Mouse (Mus musculus) embryonic facial prominence, embryonic 12.5 days (tissue): ENCODE data around the gene Tapbp. TPM values are rescaled to one million over a fixed set of nuclear protein-coding genes. Genes with fewer than 3 reads are reported as not detected.

Experiments
- ATAC-seq: fragments of 200-750 bp; cut with Nextera tagmentation; 2 replicates; pipeline ENCODE4 v1.8.0; 2017; ENCODE audit not compliant: insufficient number of reproducible peaks, insufficient read depth, low FRiP score, low TSS enrichment
- H3K27ac ChIP-seq: fragments of 300-500 bp; sonication (generic); 2 replicates; pipeline ENCODE4 v1.5.1; 2016; ENCODE audit warnings: mild to moderate bottlenecking
- H3K27me3 ChIP-seq: fragments of 300-500 bp; sonication (generic); 2 replicates; pipeline ENCODE4 v1.6.1; 2016; ENCODE audit warnings: mild to moderate bottlenecking, moderate library complexity
- H3K36me3 ChIP-seq: fragments of 300-500 bp; sonication (generic); 2 replicates; pipeline ENCODE4 v1.6.1; 2016; ENCODE audit warnings: mild to moderate bottlenecking
- H3K4me1 ChIP-seq: fragments of 300-500 bp; sonication (generic); 2 replicates; pipeline ENCODE4 v1.6.1; 2016
- H3K4me2 ChIP-seq: fragments of 300-500 bp; sonication (generic); replicated peaks from 2 replicates; pipeline ENCODE4 v1.6.1; 2016; ENCODE audit warnings: mild to moderate bottlenecking, moderate library complexity
- H3K4me3 ChIP-seq: fragments of 300-500 bp; sonication (generic); 2 replicates; pipeline ENCODE4 v1.5.1; 2016; ENCODE audit warnings: mild to moderate bottlenecking
- H3K9ac ChIP-seq: fragments of 300-500 bp; sonication (generic); 2 replicates; pipeline ENCODE4 v1.6.1; 2016; ENCODE audit warnings: mild to moderate bottlenecking, moderate library complexity
- H3K9me3 ChIP-seq: fragments of 300-500 bp; sonication (generic); 2 replicates; pipeline ENCODE4 v1.6.1; 2016; ENCODE audit warnings: mild to moderate bottlenecking, moderate library complexity
- WGBS: fragments of 180-500 bp; shearing (Covaris S2); methylation state at CpG from one replicate; pipeline ENCODE4 v1.1.7; 2016; 5-methylcytosine and 5-hydroxymethylcytosine counted together
- polyA plus RNA-seq: library from polyadenylated mRNA; unstranded; fragments of >200 nt; fragmentation: Nextera tagmentation; extraction: Ambion mirVana; gene quantifications from 2 replicates; pipeline ENCODE4 v1.2.1, GENCODE M21; 2016

Tapbp gene
- polyA plus RNA-seq, 1 experiment from 2014 or later, result 25.0 TPM

GRCm38 (mm10) chr17:33908331-33909076, 7.2 kb upstream of the Tapbp start:
- peak; percentile 4; the same call in 1 of the 2 replicates for ATAC-seq
- under 1% methylated on average over 43 of the region's 44 CpGs for WGBS

GRCm38 (mm10) chr17:33909077-33909868, 6.4 kb upstream of the Tapbp start, which contains the start of gene Daxx:
Gene Daxx, plus strand, starts transcription at chr17:33909414.
- Histone ChIP-seq H3K27me3 (no peaks in the 10 kb centered on the region), H3K36me3 (peaks cover 32% of the 10 kb centered on the region), H3K4me3 (peak within 1 kb of the TSS; percentile 80), H3K27ac (peak within 1 kb of the TSS; percentile 88), H3K4me2 (peak within 1 kb of the TSS; percentile 98), H3K9ac (peak within 1 kb of the TSS; percentile 80), H3K4me1 (peaks cover 19% of the 10 kb centered on the region), H3K9me3 (no peaks in the 10 kb centered on the region)
- ATAC-seq, result peak; percentile 95
- under 1% methylated on average over 68 of the region's 68 CpGs for WGBS

More at GRCm38 (mm10) chr17:33908331-33909076, 7.2 kb upstream of the Tapbp start:
- H3K4me3 ChIP-seq, result peak overlapping the region; percentile 80
- H3K9ac ChIP-seq, result peak overlapping the region; percentile 76
- H3K27ac ChIP-seq, result peak overlapping the region; percentile 88
- H3K4me1 ChIP-seq, result peaks cover 16% of the 10 kb centered on the region
- H3K4me2 ChIP-seq, result peak overlapping the region; percentile 98
- peaks cover 24% of the 10 kb centered on the region for H3K36me3 ChIP-seq
- H3K9me3 ChIP-seq, result no peaks in the 10 kb centered on the region
- no peaks in the 10 kb centered on the region for H3K27me3 ChIP-seq

GRCm38 (mm10) chr17:33909869-33910250, 5.8 kb upstream of the Tapbp start:
- peak overlapping the region; percentile 80 for H3K4me3 ChIP-seq
- peaks cover 37% of the 10 kb centered on the region for H3K36me3 ChIP-seq
- peaks cover 23% of the 10 kb centered on the region for H3K4me1 ChIP-seq
- ATAC-seq, result no peak
- peak overlapping the region; percentile 98 for H3K4me2 ChIP-seq
- no peaks in the 10 kb centered on the region for H3K9me3 ChIP-seq
- peak overlapping the region; percentile 80 for H3K9ac ChIP-seq
- H3K27me3 ChIP-seq, result no peaks in the 10 kb centered on the region
- under 1% methylated on average over 14 of the region's 14 CpGs for WGBS
- peak overlapping the region; percentile 88 for H3K27ac ChIP-seq

- no peaks in the 10 kb centered on the region for H3K27me3 ChIP-seq
- peaks cover 41% of the 10 kb centered on the region for H3K36me3 ChIP-seq
- WGBS, result 42% methylated on average over 11 of the region's 11 CpGs
- no peaks in the 10 kb centered on the region for H3K9me3 ChIP-seq
- H3K4me3 ChIP-seq, result peak overlapping the region; percentile 80
- H3K4me2 ChIP-seq, result peak overlapping the region; percentile 98
- H3K9ac ChIP-seq, result peak overlapping the region; percentile 80
- peak overlapping the region; percentile 88 for H3K27ac ChIP-seq
- peaks cover 29% of the 10 kb centered on the region for H3K4me1 ChIP-seq
- ATAC-seq, result no peak
Observed at GRCm38 (mm10) chr17:33910346-33911051, 5.2 kb upstream of the Tapbp start.

- Histone ChIP-seq H3K4me3 (peak overlapping the region; percentile 13; the same call in 1 of the 2 replicates), H3K9ac (peak overlapping the region; percentile 11; the same call in 1 of the 2 replicates), H3K27ac (no peak overlapping the region), H3K27me3 (no peaks in the 10 kb centered on the region), H3K36me3 (peaks cover 41% of the 10 kb centered on the region), H3K4me2 (no peak overlapping the region), H3K4me1 (peaks cover 29% of the 10 kb centered on the region), H3K9me3 (no peaks in the 10 kb centered on the region)
- WGBS, result 93% methylated on average over 31 of the region's 31 CpGs
- ATAC-seq, result no peak
Observed at GRCm38 (mm10) chr17:33911052-33911812, 4.5 kb upstream of the Tapbp start.

GRCm38 (mm10) chr17:33911813-33912414, 3.8 kb upstream of the Tapbp start:
- Histone ChIP-seq H3K4me1 (peaks cover 32% of the 10 kb centered on the region), H3K36me3 (peaks cover 41% of the 10 kb centered on the region), H3K9me3 (no peaks in the 10 kb centered on the region), H3K27me3 (no peaks in the 10 kb centered on the region), H3K4me3 (no peak overlapping the region), H3K27ac (no peak overlapping the region), H3K4me2 (no peak overlapping the region), H3K9ac (peak overlapping the region; percentile 11; the same call in 1 of the 2 replicates)
- ATAC-seq, result no peak
- WGBS, result 88% methylated on average over 28 of the region's 28 CpGs

GRCm38 (mm10) chr17:33913264-33913663, 2.4 kb upstream of the Tapbp start:
- H3K27ac ChIP-seq, result no peak overlapping the region
- no peak overlapping the region for H3K4me2 ChIP-seq
- no peak overlapping the region for H3K9ac ChIP-seq
- no peak for ATAC-seq
- peaks cover 49% of the 10 kb centered on the region for H3K36me3 ChIP-seq
- no peaks in the 10 kb centered on the region for H3K9me3 ChIP-seq
- WGBS, result 95% methylated on average over 10 of the region's 10 CpGs
- peaks cover 27% of the 10 kb centered on the region for H3K4me1 ChIP-seq
- H3K4me3 ChIP-seq, result no peak overlapping the region
- no peaks in the 10 kb centered on the region for H3K27me3 ChIP-seq

- Histone ChIP-seq H3K9me3 (no peaks in the 10 kb centered on the region), H3K36me3 (peaks cover 49% of the 10 kb centered on the region), H3K27ac (no peak overlapping the region), H3K4me3 (no peak overlapping the region), H3K9ac (no peak overlapping the region), H3K4me2 (no peak overlapping the region), H3K27me3 (0 out of 2 replicates have a peak, but pooled peaks cover 2% of the 10 kb centered on the region), H3K4me1 (peaks cover 31% of the 10 kb centered on the region)
- 92% methylated on average over 8 of the region's 8 CpGs for WGBS
- no peak for ATAC-seq
Observed at GRCm38 (mm10) chr17:33913905-33914304, 1.8 kb upstream of the Tapbp start.

- Histone ChIP-seq H3K27ac (no peak overlapping the region), H3K4me3 (no peak overlapping the region), H3K4me2 (peak overlapping the region; percentile 54), H3K27me3 (0 out of 2 replicates have a peak, but pooled peaks cover 2% of the 10 kb centered on the region), H3K4me1 (peaks cover 40% of the 10 kb centered on the region), H3K9ac (no peak overlapping the region), H3K36me3 (peaks cover 49% of the 10 kb centered on the region), H3K9me3 (no peaks in the 10 kb centered on the region)
- no peak for ATAC-seq
- 75% methylated on average over 13 of the region's 13 CpGs for WGBS
Observed at GRCm38 (mm10) chr17:33914969-33915391, 719 bp upstream of the Tapbp start.

GRCm38 (mm10) chr17:33916294-33916693, 595 bp downstream of the Tapbp start:
- peak overlapping the region; percentile 79 for H3K27ac ChIP-seq
- peak overlapping the region; percentile 40 for H3K9ac ChIP-seq
- under 1% methylated on average over 12 of the region's 20 CpGs for WGBS
- peaks cover 35% of the 10 kb centered on the region for H3K4me1 ChIP-seq
- peaks cover 45% of the 10 kb centered on the region for H3K36me3 ChIP-seq
- H3K27me3 ChIP-seq, result 0 out of 2 replicates have a peak, but pooled peaks cover 2% of the 10 kb centered on the region
- peak overlapping the region; percentile 51 for H3K4me3 ChIP-seq
- no peaks in the 10 kb centered on the region for H3K9me3 ChIP-seq
- H3K4me2 ChIP-seq, result peak overlapping the region; percentile 54
- ATAC-seq, result no peak
